Mouse (Mus musculus) cerebellum, adult 8-10 months (tissue): ENCODE results near the gene Ctnnbip1.
A peak's percentile ranks its signal among the peaks of the same experiment; 100 is the strongest.

Experiments
- DNase-seq: peaks from one replicate; pipeline ENCODE4 v3.0.0; 2022

Gene Ctnnbip1

DNA sequence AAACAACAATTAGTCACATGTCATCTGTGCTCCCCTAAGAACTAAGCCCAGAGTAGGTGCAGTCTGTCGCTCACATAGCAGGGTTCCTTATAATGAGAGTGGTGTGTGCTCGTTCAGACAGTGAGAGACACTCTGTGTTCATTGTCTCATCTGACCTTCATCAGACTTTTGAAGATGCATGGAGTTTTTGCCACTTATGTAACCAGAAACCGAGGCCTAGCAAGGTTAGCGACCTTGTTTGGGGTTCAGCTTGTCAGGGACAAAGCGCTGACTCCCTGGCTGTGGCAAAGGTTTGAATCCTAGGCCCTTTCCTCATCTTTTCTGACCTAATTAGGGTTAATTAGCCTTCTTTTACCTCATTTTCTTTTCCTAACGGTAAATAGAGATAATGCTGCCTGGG lies 5.9 kb downstream of the Ctnnbip1 start:
- no peak for DNase-seq

DNA sequence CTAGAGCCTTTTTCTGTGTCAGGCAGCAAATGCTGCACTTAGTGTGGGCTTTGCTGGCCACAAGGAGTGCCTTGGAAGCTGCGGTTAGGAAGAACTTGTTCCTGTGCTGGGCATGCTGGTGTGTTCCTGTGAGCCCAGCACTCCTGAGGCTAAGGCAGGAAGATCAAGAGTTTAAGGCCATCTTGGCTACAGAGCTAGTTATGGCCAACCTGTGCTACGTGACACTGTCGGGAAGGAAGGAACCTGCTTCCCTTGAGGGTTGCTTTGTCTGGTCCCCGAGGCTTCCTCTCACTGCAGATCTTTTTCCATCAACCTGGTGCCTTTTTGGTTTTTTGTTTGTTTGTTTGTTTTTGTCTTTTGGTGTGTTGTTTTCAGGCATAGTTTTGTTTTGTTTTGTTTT lies 7.1 kb downstream of the Ctnnbip1 start:
- no peak for DNase-seq

DNA sequence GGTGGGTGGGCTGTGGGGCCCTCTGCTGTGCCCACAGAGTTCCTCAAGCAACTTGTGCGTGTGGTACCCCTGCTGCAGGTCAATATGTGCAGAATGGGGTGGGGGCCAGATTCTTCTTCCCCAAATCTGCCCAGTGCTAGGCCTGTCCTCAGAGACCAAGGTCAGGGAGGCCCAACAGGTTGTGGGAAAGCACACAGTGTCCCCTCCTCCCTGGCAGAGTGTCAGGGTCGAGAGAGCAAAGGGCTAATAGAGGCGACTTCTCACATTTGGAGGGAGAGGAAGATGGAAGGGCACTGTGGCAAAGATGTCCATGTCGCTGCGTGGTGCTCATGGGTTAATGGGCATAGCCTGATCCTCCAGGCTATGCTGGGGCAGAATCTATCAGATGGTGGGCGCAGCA lies 7.8 kb downstream of the Ctnnbip1 start:
- DNase-seq = no peak

DNA sequence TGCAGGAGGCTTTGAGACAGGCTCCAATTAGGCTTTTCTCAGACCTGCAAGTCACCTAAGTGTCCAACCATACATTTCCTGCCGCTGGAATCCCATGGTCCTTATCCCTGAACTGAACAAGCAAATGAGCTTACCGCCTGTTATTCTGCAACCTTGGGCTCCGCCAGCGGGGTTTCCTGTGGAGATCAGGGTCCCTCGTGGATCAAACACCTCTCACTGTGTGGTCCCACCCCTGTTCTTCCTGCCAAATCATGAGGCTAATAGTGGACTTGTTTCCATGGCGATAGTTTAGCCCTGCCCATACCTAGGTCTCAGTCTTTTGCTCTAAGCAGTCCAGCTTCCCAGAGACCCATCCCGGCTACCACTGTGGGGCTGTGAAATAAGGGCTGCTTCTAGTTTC lies 8.3 kb downstream of the Ctnnbip1 start:
- DNase-seq = no peak

DNA sequence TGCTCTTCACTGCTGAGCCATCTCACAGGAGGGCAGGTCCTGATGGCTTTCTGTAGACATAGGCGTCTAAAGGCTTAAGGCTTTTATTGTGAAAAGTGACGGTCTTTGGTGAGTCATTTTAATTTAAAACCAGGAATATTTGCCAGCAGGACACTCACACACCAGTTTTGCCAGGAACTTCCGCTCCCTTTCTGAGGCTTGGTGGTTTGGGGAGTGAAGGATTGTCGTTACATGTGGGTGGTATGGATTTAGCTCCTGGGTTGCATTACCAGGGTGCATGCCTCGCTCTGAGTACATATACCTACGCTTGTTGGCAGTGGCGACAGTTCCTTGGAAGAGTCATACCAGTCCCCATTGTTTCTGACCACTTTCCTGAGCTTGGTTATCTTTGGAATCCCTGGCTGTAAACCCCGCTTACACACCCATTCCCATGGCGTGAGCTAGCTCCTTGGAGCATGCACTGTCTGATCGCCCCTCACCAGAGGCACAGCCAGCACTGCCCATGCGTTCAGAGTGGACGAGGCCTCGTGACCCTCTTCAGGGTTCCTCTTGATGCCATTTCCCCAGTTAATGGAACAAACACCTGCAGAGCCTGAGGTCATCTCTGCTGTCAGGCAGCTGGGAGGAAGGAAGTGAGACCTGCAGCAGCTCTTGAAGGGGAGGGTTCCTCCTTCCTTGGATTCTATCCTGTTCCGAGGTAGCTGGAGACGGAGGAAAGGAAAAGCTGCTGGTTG lies 9.8 kb downstream of the Ctnnbip1 start:
- DNase-seq = no peak

DNA sequence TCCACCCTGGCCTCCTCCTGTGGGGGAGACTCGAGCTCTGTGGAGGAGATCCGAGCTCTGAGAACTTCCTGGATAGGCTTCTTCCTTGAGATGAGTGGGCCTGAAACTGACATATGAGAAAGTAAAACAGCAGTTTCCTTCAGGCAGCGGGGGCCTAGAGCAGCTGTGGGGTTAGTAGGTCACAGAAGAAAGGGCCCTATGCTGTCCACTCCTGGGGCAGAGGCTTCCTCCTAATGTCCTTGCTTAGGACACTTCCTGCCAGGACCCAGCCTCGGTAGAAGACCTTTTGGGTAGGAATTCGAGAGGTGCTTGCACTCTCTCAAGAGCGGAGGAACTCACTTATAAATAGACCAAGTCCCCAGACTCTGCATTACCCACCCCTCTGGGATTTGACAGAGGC lies 11.7 kb downstream of the Ctnnbip1 start:
- no peak for DNase-seq

DNA sequence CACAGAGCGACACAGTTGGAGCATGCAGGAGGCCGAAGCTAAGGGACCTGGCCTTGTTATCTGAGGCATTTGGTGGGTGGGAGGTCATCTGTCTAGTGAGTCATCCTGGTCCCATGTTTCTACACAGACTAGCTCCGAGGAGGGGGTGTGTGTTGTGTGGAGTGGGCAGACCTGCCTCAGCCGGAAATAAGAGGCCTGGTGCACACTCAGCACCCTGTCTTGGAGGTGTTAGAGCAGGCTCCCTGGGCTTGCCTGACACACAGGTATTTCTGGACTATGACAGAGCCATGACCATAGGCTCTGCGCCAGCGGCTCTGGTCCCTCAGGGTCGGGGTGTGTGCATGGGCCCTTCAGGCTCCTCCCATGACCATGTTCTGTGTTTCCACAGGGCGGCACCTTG lies 21.4 kb downstream of the Ctnnbip1 start:
- no peak for DNase-seq

DNA sequence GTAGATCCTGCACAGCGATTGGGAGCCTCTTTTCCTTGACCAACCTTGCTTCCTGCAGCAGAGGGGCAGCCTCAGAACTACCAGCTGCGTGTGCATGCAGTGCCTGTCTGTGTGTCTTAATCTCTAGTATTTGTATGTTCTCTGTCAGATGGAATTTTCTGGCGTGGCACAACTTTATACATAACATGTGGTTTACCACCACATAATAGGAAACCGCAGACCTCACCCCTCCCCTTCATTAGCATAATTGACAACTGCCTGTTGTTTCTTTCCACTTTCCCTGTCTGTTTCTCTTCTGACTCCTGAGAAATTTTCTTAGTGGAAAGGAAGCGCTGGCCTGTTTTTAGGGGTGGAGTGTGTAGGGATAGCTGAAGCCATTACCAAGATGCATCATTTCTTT lies 23.9 kb downstream of the Ctnnbip1 start:
- no peak for DNase-seq

DNA sequence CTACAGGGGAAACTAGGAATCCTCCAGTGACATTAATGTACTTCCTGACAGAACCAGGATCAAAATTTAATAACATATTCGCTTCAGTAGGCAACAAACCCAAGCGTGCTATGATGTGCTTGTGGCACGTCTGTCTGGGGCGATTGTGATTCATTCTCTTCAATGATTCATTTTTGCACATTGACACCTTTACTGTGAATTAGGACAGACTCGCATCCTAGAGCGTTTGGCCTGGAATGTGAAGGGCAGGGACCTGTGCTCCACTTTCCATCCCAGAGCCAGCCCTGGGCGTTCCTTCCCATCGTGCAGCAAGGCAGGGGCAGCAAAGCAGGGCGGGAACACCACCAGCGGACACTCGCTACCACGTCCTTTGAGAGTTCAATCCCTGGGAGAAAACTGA lies 24.4 kb downstream of the Ctnnbip1 start:
- no peak for DNase-seq

DNA sequence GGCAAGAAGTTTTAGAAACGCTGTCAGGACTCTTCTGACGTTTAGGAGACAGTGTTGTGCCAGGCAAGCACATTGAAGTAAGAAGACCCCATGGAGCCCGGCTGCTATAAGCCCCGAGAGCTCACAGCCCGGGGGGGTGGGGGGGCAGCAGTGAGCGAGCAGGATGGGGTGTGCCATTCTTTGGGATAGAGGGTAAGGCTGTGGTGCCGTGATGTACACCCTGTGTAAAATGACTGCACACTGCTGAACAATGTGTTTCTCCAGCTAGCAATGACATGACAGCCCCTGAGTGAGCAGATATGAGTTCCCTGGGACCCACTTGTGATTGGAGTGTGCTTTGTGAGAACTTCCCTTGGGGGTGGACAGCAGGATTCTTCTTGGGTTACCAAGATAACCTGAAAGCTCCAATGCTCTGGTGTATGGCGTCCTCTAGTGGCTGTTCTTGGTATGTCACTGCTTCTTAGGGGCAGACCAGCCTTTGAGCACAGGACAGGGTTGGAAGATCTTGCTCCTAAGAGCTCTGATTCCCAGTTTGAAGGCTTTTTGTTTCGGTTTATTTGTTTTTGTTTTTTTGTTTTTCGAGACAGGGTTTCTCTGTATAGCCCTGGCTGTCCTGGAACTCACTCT lies 25.0 kb downstream of the Ctnnbip1 start:
- DNase-seq = peak; percentile 88

DNA sequence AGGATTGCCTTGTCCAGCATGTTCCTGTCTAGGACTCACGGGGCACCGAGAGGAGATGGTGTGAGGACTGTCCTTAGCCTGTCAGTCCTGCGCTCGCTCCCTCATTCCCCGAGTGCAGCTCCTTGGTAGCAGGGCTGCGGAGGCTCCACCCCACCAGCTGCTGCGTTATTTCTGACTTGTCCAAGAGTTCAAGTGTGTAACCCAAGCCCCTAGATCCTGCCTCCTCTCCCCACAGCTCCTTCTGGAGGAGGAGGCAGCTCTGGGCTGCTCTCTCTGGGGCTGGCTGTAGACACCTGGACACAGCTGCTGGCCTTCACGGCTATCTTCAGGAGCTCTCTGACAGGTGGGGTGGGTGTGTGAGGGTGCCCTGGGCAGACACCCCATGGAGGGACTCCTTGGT lies 26.9 kb downstream of the Ctnnbip1 start:
- DNase-seq = no peak

DNA sequence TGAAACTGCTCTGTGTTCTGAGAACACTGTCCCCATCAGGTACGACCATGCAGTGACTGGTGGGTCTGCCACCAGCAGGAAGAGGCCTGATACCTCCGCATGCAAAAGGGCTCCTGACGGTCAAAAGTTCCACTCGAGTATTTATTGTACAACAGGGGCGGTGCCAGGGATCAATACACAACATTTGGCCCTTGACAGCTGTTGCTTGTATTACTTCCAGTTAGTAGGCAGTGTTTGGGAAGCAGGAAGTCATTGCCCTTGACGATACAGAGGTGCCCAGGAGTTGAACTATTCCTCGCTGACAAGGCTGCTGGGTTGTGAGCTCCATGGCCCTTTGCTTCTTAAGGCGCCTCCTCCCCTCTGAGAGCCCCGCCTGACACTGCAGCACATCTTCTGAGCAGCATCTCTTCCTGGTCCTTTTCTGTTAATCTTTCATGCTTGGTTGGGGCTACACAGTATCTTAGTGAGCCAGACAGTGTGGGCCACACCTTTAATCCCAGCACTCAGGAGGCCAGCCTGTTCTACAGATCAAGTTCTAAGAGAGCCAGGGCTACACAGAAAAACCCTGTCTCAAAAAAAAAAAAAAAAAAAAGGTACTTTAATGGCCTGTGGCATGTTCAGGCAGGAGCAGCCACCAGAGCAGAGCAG lies 28.9 kb downstream of the Ctnnbip1 start:
- DNase-seq = no peak

DNA sequence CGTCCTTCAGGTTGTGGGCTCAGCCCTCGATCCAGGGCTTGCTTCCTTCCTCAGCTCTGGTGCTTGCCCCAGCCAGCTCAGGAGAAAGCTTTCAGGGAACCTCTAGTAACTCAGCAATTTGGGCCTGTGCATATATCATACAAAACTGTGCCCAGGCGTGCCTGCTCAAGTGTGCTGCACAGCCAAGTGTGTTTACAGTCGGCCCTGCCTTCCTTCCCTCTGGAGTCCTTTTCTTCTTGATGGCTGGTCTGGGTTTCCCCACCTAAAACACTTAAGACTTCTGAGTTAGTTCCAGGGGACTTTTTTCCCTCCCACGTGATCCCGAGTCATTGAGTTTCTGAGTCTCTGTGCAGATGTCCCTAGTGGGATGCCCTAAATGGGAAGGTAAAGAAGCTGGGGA lies 29.5 kb downstream of the Ctnnbip1 start:
- DNase-seq = no peak

DNA sequence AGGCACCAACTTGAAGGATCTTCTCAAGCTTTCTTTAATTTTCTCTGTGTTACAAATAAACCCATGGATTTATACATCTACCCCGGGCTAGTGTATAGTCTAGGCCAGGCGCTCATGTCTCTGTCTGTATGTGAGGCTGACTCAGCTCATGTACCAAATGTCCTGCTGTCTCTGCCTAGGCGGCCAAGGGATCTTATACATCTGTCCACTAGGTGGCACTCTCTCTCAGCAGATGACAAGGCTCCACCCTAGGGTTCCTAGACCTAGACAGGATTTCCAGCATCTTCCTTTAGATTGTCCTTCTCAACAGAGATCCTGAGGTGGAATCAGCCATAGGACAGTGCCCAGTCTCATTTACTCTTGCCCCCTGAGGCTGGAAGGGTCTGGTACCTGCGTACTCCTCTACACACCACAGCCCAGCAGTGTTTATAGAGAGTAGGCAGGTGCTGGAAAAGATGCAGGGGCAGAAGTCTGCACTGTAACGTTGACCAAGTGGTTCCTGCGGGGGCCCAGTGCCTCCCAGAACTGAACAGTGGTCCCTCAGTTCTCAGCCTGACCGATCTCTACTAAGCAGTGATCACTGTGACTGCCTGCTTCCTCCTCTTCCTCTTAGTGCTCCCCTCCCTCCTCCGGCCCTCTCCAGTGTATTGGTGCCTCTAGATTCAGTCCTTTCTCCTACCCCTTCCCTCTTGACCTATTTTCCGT lies 31.3 kb downstream of the Ctnnbip1 start:
- DNase-seq = peak; percentile 92

DNA sequence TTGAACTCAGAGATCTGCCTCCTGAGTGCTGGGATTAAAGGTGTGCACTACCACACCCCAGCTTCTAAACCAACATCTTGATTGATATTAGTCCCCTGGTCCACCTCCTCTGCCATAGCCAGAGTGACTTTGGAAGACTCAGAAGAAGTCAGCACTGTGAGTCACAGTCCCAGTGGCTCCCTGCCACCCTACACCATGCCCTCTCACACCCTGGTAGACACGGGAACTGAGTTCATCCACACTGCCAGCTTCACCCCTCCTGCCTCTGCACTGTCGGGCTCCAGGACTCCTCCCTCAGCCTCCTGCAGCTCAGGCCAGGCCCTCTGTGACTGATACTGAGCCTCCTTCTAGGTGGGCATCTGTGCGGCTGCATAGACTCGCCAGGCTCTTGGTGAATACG lies 32.8 kb downstream of the Ctnnbip1 start:
- DNase-seq = no peak

DNA sequence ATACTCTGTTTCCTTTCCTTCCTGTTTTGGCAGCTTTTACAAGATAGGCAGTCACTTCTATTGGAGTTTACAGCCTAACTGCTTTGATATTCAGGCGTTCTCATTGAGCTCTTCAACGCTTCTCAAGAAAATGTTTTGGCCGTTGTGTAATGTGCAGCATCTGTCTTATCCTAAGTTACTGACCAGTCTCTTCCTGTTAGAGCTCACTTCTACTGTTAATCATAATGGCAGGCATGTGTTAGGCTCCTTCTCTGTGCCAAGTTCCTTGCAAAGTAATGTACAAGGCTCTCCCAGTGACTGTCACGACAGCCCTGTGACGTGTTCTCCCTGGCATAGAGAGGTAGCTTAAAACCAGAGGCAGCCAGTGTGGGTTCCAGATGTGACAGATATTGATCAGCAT lies 33.7 kb downstream of the Ctnnbip1 start:
- no peak for DNase-seq

DNA sequence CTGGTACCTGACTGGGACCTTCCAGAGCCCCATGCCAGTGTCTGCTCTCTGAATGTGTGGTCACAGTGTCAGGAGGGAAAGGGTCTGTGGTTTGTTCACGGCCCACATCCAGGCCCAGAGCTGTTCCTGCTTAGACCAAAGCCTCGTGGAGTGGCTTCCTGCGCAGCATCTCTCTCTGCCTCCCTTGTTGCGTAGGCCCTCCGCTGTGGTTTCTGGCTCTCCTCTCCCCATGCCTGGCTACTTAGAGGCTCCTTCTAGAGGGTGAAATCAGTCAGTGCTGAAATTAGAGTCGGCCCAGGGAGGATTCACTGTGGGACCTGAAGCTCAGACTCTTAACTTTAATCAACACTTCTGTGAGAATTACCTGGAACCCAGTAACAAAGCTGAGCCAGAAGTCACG lies 35.8 kb downstream of the Ctnnbip1 start:
- no peak for DNase-seq

DNA sequence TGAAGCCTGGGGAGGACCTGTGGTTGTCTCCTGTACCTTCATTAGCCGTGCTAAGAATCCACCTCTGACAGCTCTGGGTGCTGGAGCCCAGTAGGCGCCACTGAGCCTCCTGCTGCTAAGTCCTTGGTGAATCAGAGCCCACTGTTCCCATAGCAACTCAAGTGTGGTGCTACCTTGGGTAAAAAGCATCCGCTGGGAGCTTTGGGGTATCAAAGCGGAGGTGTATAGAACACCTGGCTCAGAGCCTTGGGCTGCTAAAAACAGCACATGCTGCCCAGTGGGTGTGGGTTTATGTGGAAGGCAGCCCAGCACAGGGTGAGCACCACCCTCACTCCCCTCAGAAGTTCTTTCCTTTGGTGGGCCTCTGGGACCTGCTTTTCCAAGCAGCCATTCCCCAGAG lies 38.1 kb downstream of the Ctnnbip1 start:
- DNase-seq = no peak

DNA sequence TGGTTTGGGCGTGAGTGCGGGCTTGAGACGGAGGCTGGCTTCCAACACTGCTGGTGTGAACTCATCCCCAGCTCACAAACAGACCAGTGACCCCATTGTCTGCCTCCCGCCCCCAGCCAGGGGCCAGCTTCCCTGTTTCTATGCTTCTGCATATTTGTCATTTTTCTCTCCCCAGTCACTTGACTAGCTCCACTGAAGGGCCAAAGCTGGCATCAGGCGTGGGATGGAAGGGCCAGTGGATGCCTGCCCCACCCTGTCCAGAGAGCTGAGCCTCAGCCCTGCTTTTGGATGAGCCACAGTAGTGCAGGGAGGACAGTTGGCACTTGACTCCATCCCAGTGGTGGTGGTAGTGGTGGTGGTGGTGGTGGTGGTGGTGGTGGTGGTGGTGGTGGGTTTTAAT lies 39.9 kb downstream of the Ctnnbip1 start:
- DNase-seq = no peak

DNA sequence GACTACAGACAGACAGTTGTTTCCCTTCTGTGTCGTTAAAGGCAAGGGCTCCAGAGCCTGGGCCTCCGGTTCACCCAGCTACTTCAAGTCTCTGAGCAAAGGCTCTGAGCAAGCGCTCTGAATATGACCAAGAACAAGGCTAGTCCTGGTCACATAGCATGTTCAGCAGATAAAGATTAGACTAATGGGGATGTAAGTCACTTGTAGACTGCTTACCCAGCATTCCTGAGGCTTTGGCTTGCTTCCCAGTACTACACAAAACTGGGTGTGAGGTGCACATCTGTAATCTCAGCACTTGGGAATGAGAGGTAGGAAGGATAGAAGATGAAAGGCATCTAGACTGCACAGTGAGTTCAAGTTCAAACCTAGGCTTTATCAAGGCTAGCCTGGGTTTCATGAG lies 40.4 kb downstream of the Ctnnbip1 start:
- no peak for DNase-seq

DNA sequence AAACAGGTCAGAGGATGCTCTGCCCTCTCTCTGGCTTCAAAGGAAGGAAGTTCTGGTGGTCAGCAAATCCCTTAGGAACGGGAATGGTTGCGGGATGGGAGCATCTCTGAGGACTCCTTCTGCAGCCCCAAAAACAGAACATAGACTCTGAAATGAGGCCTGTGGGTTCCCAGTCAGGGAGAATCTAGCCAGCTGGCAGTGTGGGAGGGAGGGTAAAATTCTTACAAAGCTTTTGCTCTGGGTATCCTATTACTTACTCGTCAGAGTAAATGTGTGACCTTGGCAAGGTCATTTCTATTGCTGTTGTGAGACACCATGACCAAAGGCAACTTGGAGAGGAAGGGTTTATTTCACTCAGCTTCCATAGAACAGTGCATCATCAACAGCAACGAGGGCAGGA lies 43.4 kb downstream of the Ctnnbip1 start:
- DNase-seq = no peak

DNA sequence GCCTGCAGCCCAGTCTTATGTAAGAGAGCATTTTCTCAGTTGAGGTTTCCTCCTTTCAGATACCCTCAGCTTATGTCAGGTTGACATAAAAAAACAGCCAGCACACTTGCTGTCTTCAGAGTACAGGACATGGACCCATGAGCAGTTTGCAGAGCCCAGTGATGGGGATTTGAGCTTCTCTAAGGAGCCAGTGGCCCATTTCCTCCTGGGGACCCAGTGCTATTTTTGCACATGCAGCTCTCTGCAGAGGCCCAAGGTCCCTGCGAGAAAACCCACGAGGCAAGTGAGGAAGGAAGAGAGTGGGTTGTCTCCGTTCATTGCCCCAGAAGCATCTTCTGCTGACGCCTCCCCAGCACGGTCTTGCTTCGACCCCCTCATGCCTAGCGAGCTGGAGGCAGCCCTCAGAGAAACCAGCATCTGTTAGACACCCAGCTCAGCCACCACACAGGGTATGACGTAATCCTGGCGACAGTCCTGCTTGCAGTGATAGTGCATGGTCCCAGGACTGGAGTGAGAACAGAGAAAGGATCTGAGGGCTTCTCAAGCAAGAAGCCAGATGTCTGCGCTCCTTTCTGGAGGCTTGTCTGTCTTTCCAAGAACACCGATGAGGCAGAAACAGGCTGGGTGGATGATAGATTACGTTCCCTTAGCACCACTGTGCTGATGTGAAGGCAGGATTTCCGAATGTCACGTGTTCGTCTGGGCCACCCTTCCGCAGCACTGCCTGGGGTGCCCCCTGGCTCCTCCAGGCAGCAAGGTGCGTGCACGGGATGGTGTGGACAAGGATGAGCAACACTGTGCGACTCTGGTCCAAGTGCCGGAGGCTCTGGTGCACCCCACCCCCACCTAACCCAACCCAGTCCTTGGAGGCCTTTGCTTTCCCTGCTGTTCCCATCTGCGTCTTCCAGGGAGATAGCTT lies 44.2 kb downstream of the Ctnnbip1 start:
- peak; percentile 75 for DNase-seq

DNA sequence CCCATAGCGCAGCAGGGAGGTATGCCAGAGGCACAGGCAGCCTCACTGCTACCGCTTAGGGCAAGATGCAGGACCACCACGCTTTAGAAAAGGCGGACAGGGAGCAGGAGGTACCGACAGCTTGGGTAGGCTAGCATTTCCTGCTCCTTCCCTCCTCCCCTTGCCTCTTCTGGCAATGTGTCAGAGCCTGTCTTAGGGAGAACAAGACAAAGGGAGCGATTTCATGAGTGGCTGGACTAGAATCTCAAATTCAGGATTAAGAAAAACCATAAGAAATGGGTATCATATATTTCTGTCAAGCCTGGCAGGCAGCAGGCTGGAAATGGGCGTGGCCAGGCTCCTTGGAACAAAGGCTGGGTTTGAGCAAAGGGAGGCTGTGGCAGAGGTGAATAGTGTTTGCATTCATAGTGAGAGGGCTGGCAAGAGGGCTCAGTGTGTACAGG lies 44.9 kb downstream of the Ctnnbip1 start:
- peak; percentile 69 for DNase-seq
